Mouse (Mus musculus) MN1 (cell line): ENCODE measurements at regions not wholly inside any gene's neighbourhood (a gene's known extent, or its start where the extent isn't known, plus 50 kb on each side); places are given as distances from the start of the nearest gene placed in this dataset.

ENCODE experiments used
- DNase-seq: peaks from one replicate; pipeline ENCODE4 v3.0.0-alpha.2; 2016; ENCODE audit warnings: low spot score

DNA sequence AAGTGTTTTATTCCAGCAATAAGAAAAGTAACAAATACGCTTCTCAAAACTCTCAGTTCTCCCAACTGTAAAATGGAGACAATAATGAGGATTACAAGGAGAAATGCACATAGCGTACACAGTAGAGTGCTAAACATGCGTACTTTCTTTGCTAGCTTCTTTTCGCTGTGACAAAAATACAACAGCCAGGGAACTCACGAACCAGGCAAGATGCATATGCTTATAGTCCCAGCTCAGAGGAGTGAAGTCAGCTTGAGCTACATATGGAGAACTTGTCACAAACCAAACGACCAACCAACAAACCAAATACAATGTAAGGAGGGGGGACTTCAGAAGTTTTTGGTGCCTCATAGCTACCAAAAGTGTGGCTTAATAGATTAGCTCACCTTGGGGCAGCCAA lies 313.3 kb downstream of the Cog6 start:
- no peak for DNase-seq

DNA sequence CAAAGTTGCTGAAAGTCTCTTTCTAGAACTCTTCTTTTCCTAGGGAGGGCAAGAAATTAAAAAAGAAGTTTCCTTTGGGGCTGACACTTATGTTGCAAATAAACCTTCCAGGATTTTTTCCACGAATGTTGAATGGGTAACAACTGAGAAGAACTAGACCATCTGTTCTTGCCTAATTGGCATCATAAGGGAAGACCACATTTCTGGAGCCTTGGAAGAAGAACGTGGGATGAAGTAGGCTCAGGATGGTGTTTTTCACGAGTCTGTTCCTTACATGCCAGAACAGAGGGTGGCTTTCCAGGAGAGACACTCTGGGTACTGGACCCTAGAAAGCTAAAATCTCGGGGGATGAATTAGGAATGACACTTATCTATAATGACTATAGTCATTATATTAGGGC lies 314.1 kb downstream of the Cog6 start:
- no peak for DNase-seq

DNA sequence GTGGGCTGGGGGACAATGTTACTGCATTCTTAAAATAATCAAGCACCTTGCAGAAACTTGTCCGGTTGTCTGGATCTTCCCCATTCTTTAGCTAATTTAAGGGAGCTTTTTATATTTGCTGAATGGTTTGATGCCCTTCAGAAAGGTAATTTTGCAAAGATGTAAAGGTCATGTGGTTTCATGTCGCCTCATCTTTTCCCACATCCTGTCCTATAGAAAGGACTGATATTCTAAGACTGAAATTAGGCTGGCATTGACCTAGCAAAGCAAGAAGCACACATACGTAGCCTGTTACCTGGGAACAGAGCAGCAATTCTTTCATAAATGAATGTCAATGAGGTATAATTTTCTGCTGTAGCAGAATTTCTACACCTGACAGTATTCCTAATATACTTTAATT lies 315.4 kb downstream of the Cog6 start:
- DNase-seq = no peak

DNA sequence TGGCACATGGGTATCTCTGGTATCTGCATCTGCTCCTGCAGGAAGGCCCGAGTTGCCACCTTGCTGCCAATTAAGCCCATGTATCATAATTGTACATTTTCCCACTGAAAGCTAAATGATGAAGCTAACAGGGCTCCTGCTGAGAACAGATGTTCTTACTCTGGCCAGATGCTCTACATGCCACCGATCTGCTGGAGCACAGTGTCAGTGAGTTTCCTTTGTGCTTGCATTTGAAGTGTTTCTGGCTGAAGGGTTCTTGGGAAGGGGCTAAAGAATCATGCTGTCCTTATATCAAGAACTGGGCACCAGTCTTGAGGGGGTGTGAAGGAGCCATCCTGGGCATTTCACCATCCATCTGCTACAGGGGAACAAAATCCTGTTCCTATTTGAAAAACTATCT lies 323.2 kb downstream of the Cog6 start:
- no peak for DNase-seq

DNA sequence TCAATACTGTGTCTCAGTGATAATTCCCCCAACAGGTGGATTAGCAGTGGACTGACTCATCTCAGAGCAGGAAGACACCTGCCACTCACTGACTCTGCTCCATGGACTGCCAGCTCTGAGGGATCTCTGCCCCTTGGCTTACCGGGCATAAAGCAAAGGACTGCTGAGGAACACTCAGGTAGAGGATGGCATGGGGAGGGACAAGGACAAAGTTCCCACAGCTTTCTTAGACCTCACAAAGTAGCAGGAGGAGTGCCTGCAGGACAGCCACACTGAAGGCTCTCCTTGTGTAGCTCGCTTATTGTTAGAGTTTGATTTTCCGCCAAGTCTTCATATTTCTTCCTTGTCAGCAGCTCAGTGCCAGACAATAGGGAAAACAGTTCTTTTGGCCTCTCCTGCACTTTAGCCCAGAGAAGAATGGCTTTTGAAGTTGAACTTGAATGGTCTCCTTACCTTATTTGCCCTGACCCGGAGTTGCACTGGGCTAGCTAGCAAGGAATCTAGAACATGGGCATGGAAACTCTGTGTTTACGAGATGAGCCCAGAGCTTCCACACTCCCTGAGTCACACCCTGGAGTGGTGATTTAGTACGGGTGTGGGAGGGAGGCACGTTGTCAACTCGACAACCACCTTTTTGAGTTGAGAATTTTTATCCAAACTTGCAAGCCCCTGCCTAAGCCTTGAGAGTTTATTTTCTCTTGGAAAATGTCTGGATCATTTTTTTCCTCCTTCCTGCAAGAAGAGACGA lies 331.4 kb downstream of the Cog6 start:
- no peak for DNase-seq

DNA sequence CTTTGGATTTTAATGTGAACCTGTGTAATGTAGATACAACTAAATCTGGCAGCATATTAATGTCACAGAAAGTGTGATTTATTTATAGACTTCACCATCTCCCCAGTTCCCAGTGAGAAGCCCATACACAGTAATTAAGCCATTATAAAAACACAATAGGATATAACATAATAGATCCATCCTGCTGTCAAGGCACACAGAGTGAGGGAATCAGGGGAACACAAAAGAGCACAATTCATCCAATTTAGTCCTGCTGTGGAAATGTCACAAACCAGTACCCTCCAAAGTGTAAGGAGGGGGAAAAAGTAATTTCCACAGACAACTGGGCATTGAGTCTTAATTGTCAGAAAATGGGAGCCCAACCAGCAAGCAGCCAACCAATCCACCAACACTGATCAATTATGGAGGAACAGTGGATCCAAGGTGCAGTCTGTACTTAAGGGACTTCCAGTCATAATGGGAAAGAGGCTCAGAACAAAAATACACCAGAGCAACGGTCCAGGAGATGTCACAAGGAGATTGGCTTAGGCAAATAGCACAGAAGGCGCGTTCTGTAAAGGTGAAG lies 336.1 kb downstream of the Cog6 start:
- DNase-seq = no peak

DNA sequence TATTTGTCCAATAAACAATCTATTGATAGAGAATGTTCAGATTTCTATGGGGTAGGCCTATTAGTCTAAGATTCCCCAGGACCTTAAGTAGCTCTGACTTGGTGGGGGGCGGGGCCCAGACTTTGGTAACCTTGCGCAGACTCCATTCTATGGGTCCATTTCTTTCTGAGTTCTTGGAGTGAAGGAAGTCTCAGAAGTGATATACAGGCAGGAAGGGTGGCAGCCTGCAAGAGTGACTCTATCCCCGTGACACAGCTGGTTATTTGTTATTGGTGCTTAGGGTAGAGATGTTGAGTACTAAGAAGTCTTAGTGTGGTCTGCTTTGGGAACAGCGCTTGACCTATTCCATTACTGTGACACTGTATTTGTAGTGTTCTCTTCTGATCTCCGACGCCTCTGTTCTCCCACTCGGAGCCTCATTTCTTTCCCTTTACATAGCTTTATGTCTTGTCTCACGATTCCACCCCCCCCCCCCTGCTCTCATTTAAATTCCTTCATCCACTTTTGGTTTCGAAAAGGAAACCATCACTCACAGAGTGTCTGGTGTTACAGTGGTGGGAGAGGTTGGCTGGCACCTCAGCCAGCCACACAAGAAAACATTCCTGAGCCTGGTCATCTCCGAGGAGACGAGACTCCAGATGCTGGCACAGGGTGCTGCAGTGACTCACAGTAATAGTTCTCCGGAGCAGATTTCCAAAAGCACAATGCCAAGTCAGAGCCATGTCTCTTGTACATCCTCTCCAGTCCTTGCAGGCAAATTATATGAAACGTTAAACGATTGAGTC lies 340.0 kb downstream of the Cog6 start:
- no peak for DNase-seq

DNA sequence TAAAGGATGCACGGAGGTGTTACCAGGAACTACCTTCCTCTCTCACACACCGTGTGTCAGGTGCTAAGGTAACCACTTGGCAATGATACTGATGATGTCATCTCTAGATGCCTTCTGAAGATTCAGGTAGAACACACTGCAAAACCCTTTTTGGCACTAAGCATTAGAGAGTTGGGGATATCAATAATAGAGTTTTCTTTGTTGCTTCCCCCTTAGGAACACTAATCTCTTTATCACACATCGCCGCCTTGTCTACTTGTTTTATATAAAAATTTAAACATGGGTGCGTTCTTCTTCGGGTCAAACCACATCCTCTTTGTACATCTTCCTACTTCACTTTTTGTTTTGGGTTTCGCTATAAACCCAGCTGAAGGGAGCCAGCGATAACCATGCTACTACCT lies 346.4 kb downstream of the Cog6 start:
- DNase-seq = no peak

DNA sequence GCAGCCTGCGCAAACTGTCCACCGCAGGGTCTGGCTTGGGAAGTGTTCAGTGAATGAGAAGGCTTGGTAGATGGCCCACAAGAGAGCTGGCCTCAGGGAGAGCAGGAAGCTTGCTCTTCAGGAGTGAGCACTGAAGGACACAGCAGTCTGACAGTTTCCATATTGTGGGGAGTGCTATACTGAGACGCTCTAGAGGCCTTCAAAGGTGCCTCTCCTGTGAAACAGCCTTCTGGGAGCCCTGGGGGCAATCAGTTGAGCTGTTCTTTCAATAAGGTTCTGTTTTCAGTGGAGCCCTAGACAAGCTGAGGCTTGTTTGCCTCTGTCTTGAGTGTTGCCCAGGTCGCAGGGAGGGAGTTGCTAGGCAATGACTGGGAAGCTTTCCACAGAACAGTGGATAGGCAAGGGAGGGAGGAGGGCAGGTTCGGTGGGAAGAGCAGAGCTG lies 353.9 kb downstream of the Cog6 start:
- DNase-seq = no peak

DNA sequence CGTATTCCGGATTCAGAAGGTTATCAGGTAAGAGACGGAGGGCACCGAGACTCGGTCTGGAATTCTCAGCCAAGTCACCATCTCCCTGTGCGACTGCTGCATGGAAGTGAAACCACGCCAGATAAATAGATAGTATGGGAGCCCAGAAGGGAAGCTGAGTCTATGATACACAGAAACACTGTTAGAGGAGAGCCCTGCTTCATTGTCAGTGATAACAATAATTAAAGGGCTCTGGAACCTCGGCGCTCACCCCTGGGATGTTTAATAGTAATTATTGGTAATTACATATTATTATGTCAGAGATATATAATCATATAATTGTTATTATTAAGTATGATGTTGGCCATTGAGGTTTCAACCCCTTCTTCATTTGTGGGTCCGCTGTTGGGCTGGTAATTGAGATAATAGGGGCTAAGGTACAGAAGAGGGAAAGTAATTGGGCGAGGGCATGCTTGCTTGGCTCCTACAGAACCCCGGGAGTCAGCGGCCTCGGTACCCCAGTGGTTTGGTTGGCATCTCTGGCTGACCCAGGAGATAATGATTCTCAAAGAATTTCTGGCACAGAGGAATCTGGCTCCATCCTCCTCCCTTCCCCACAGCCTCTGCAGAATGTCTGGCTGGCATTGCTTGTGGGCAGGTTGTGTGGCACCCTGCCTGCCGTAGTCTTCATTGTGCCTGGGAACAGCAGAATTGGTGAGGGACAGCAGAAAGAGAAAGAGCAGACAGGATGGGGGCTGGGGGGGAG lies 354.7 kb downstream of the Cog6 start:
- no peak for DNase-seq

DNA sequence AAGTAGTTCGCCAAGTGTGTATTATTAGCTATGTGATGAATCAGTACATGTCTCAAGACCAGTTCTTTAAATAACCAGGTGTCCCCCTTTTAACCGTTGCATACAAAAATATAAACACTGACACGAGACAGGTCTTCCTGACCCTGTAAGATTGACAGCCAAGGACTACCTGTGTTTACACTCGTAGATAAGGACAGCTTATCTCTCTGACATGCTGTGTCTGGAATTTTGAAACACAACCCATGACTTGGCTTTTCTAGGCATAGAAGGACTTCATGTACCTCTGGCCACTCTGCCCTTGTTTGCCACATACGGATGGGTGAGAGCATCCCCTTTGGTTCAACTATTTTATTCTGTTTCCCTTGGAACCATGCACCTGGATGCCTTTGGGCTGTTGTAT lies 364.0 kb downstream of the Cog6 start:
- DNase-seq = no peak

DNA sequence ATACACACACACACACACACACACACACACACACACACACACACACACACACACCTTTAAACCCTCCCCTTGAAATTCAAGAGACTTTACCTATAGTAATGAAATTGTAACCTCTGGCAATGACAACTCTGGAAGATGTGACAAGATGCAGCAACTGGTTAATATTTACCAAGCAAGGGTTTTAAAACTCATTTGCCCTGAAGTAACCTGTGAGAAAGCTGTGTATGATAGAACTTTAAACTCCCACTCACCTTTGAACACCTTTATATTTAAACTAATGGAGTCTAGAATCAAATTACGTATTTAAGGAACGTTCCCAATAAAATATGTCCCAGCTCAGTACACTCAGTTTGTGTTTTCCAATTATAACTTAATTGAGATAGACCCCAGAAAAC lies 364.6 kb downstream of the Cog6 start:
- DNase-seq = no peak

DNA sequence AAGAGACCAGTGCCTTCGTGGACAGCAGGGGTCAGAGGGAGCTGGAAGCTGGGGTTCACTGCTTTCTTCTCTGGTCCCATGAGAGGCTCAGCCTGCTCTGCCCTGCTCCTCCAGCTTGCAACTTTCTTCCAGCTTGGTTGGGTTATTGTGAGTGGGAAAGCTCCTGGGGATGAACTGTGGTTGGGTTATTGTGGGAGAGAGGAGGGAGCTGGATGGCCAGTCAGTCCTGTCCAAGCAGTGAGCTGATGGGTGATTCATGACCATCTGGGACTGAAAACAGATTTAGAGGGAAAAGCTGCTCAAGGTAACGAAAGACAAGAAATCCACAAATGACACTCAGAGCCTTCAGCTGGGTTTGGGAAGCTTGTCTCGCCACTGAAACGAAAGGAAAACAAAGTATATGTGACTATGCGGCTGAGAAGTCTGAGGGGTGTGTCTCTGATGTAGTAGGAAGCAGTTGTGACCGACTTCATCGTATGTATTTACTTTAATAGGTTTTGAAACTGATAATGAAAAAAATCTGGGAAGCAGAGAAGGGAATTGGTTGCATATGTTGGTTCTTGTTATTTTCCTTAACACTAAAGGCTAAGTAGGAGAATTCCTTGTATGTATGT lies 365.1 kb downstream of the Cog6 start:
- DNase-seq = no peak

DNA sequence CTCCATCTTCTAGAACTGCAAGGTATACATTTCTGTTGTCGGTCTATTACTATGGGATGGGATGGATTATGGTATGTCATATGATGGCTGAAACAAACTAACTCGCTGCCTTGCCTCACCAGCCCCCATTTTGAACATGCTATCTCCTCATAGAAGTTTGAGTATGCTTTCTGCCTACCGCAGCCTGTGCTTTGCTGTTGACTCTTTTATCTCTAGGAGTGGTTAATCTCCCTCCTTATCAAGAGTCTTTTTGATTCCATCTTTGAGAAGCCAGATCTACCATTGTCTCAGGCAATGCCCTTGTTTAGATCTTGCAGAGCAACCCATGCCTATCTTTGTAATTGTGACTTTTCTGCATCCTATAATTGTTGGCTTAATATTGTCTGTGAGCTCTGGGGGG lies 367.0 kb downstream of the Cog6 start:
- no peak for DNase-seq

DNA sequence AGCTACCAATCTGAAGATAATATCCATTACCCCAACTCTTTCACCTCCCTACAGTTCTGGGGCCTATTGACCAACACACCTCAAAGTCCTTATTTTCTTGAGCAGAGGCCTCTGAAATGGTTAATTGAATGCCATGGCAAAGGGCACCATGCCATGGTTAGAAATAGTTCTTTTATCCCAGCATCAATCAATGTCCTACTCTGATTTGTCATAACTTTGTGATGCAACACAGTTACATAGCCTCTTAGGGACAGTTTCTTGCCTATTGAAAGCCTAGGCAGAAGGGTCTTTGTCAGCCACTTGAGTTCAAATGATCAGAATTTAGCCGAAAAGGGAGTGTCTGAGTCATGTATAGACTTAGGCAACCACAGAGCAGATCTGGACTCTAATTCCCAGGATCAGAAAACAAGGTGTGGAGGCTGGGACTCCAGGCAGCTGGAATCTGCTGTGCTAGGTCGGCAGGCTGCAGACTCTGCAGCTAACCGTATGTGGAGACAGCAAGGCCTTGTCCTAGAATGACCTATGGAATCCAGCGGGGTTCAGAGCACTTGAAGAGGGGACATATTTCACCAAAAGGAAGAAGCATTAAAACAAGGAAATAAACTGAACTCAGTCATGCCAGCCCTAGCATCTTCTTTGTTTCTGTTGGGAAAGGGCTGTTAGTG lies 368.1 kb downstream of the Cog6 start:
- DNase-seq = no peak

DNA sequence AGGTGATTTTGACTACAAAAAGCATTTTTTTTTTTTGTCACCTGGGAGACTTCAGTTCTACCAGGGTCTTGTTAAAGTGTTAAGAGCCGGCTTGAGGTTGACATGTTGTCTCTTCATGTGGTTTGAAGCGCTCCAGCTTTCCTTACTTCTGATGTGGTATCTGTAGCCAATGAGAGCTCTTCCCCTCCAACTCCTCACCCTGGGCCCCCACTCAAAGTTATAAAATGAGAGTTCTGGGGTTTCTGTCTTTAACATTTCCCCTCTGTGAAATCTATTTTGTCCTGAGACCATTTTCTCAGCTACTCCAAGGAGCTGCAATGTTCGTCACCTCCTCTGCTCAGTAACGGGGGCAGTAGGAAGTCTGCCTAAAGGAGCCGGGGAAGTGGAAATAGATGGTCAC lies 369.1 kb downstream of the Cog6 start:
- DNase-seq = no peak

DNA sequence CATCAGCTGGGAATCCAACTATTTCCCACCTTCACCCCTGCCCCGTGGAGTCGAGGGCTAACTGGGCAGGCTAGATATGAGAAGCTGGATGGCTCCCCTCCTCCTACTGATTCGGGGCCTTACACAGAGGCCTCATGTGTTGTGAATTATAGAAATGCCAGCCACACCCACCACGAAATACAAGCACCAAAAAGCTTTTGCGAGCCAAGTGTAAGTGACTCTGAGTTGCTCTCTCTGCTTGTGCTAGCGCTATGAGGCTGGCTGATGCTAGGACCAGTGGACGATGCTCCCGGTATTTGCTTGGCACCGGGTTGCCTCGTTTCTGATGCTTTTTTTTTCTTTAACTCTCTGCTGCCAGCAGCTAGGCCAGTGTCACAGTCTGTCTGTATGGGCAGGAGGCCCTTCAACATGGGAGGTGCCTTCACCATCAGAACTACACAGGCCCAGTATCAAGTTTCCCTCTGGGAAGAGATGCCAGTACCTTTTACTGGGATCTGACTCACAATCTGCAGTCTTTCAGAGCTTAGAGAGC lies 369.8 kb downstream of the Cog6 start:
- DNase-seq = no peak

DNA sequence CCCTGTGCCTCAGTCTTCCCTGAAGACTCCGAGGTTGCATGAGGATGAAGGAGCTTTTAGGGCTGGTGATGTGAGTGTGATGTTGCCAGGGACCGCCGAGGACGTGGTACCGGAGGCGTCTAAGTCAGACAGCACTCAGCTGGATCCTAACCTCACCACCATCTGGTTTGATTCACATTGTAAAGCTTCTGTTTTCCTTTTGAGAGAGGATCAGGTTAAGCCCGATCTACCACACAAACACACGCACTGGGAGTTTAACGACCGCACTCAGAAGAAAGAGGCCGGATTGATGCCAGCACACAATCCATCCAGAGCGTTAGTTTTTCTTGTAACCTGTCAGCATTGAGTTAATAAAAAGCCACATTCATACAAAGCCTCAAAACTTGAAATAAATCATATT lies 371.9 kb downstream of the Cog6 start:
- DNase-seq = no peak

DNA sequence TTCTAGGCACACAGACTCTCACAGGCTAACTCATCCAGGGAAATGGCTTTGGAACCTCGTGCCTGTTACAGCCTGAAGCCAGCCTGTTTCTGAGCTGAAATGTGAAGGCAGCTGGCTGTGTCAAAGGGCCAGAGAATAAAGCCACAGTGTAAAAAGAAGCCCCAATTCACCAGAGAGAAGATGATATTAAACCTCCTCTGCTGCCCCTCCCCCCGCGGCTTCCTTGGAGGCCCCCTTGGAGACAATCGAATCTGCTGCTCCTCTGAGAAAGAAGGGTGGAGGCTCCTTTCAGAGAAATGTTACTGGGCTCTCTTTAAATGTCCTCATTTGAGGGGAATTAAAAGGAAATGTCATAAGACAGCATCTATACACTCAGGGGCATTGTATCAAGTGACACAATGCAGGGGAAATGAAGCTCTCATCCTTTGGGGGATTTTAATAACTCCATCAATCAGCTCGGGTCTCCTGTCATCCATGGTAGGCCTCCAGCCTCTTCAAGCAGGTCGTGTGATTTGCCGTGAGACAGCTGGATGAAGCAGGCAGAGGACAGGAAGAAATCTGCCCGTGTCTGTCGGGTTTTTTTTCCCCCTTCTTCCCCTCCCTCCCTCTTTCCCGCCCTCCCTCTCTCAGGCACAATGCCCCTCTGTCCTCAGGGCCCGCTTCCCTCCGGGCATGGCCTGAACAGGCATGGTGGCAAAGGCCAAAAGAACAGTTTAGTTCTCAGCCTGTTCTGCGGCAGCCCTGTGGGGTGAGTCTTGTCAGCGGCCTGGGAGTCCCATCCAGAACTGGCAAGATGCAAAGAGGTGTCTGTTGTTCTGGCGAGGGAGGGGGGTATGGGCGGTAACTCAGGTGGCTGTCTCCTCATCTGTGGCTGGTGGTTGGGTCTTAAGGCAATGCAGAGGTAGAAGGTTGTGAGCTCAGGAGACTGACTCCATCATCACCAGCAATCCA lies 372.6 kb downstream of the Cog6 start:
- DNase-seq = no peak

DNA sequence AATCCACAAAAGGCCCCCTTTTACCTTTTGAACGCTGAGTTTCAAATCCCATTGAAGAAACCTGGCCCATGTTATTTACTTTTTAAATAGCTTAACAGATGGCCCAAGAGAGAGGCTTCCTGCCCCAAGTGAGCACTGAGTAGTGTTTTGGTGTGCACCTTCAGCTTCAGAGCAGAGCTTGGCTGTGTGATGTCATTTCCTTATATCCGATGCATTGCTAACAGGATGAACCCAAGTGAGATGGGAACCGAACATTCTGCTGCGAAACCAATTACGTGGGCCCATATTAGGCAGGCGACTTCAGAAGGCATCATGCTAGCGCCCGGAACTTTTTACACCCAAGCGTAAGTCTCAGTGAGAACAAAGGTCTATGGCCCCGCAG lies 373.2 kb downstream of the Cog6 start:
- no peak for DNase-seq
